Mouse (Mus musculus) heart, postnatal 0 days (tissue): Measurements from ENCODE around the gene Camsap1. TPM values are rescaled to one million over a fixed set of nuclear protein-coding genes. Genes with fewer than 3 reads are reported as not detected.

Experiments
- ATAC-seq: fragments of 200-750 bp; cut with Nextera tagmentation; 2 replicates; pipeline ENCODE4 v1.8.0; 2017; ENCODE audit warnings: low read depth, moderate number of reproducible peaks, moderate library complexity; ENCODE audit not compliant: insufficient read depth
- DNase-seq: peaks from one replicate; pipeline ENCODE4 v3.0.0-alpha.2; 2016; ENCODE audit warnings: low spot score
- H3K27ac ChIP-seq: fragments of 300-500 bp; sonication (generic); 2 replicates; pipeline ENCODE4 v1.5.1; 2014; ENCODE audit warnings: low read depth, mild to moderate bottlenecking
- H3K27me3 ChIP-seq: fragments of 300-500 bp; sonication (generic); 2 replicates; pipeline ENCODE4 v1.6.1; 2014; ENCODE audit warnings: low read length, mixed read lengths; ENCODE audit not compliant: control insufficient read depth, insufficient read depth
- H3K36me3 ChIP-seq: fragments of 300-500 bp; sonication (generic); replicated peaks from 2 replicates; pipeline ENCODE4 v1.6.1; 2014; ENCODE audit warnings: low read length, mixed read lengths; ENCODE audit not compliant: control insufficient read depth, insufficient read depth
- H3K4me1 ChIP-seq: fragments of 300-500 bp; sonication (generic); 2 replicates; pipeline ENCODE4 v1.6.1; 2014; ENCODE audit warnings: antibody characterized with exemption; ENCODE audit not compliant: control insufficient read depth, insufficient read depth
- H3K4me2 ChIP-seq: fragments of 300-500 bp; sonication (generic); 2 replicates; pipeline ENCODE4 v1.6.1; 2014; ENCODE audit warnings: low read depth, mild to moderate bottlenecking, low read length, moderate library complexity
- H3K4me3 ChIP-seq: fragments of 300-500 bp; sonication (generic); 2 replicates; pipeline ENCODE4 v1.5.1; 2014; ENCODE audit warnings: low read depth, low read length
- H3K9ac ChIP-seq: fragments of 300-500 bp; sonication (generic); replicated peaks from 2 replicates; pipeline ENCODE4 v1.6.1; 2014; ENCODE audit warnings: low read depth, low read length, mixed read lengths
- H3K9me3 ChIP-seq: fragments of 300-500 bp; sonication (generic); replicated peaks from 2 replicates; pipeline ENCODE4 v1.6.1; 2016; ENCODE audit warnings: low read length; ENCODE audit not compliant: control insufficient read depth
- CTCF ChIP-seq: IDR thresholded peaks from 2 replicates; pipeline ENCODE4 v1.5.1; 2016; ENCODE audit warnings: antibody characterized with exemption, control low read depth, low read depth
- EP300 ChIP-seq: IDR thresholded peaks from 2 replicates; pipeline ENCODE4 v1.6.1; 2016; ENCODE audit warnings: antibody characterized with exemption, low read depth
- WGBS: fragments of 180-500 bp; shearing (Covaris S2); extraction: QIAGEN DNeasy Blood & Tissue Kit; methylation state at CpG from one replicate; pipeline ENCODE4 v1.1.7; 2014; 5-methylcytosine and 5-hydroxymethylcytosine counted together
- polyA plus RNA-seq: library from polyadenylated mRNA; unstranded; fragments of >200 nt; fragmentation: Nextera tagmentation; extraction: Ambion mirVana; gene quantifications from 2 replicates; pipeline ENCODE4 v1.2.1, GENCODE M21; 2015
- total RNA-seq: library from RNA; depleted of rRNA; stranded (reverse); fragments of >200 nt; gene quantifications from 2 replicates; pipeline ENCODE4 v1.2.3, GENCODE M21; 2014; ENCODE audit warnings: low replicate concordance; rRNA removed

Camsap1 gene
- total and polyA plus RNA-seq, 2 experiments from 2014 or later: 5.7 to 8.9 TPM

- DNase-seq: no peak
- TF ChIP-seq EP300 (no peak), CTCF (no peak)
- peaks cover 34% of the 10 kb centered on the region for H3K27me3 ChIP-seq
- H3K4me1 ChIP-seq: no peaks in the 10 kb centered on the region
- ATAC-seq: no peak
- WGBS: 40% methylated on average over 1 of the region's 1 CpGs
- no peaks in the 10 kb centered on the region for H3K9me3 ChIP-seq
- no peak overlapping the region for H3K4me3 ChIP-seq
- no peaks in the 10 kb centered on the region for H3K36me3 ChIP-seq
- no peak overlapping the region for H3K4me2 ChIP-seq
- H3K27ac ChIP-seq: no peak overlapping the region
- H3K9ac ChIP-seq: no peak overlapping the region
Observed at GRCm38 (mm10) chr2:25882276-25882675, 100.8 kb downstream of the Camsap1 start.

DNA sequence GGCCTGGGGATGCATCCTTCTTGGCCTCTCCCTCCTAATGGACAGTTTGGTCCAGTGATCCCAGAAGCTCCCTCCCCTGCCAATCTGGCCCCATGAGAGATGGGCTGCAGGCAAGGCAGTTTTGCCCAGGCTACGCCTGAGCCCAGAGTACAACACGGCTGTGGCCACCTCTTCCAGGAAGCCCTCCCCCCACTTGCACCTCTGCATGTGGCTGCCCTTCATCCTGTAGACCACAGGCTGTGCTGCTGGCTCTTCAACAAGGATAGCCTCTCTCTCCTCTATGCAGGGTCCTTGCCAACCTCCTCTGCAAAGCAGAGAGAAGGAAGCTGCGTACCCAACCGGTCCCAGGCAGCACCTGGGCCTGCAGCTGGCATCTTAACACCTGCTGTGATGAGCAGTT lies 104.0 kb downstream of the Camsap1 start:
- ATAC-seq: no peak
- H3K27me3 ChIP-seq: peaks cover 50% of the 10 kb centered on the region
- 57% methylated on average over 4 of the region's 4 CpGs for WGBS

GRCm38 (mm10) chr2:25878516-25878915 lies 104.6 kb downstream of the Camsap1 start:
- ATAC-seq (no peak), DNase-seq (no peak)
- no peaks in the 10 kb centered on the region for H3K36me3 ChIP-seq
- H3K27ac ChIP-seq: no peak overlapping the region
- no peak overlapping the region for H3K4me3 ChIP-seq
- peaks cover 50% of the 10 kb centered on the region for H3K27me3 ChIP-seq
- no peaks in the 10 kb centered on the region for H3K4me1 ChIP-seq
- no peak overlapping the region for H3K9ac ChIP-seq
- no peak overlapping the region for H3K4me2 ChIP-seq
- WGBS: 79% methylated on average over 2 of the region's 2 CpGs
- TF ChIP-seq EP300 (no peak), CTCF (no peak)
- peaks cover 7% of the 10 kb centered on the region; the same call in 1 of the 2 replicates for H3K9me3 ChIP-seq

More for the DNA sequence above, 104.0 kb downstream of the Camsap1 start:
- Histone ChIP-seq H3K27ac (no peak overlapping the region), H3K4me3 (no peak overlapping the region), H3K36me3 (no peaks in the 10 kb centered on the region), H3K4me2 (no peak overlapping the region), H3K9ac (no peak overlapping the region), H3K9me3 (peaks cover 7% of the 10 kb centered on the region; the same call in 1 of the 2 replicates), H3K4me1 (no peaks in the 10 kb centered on the region)
- TF ChIP-seq CTCF: no peak
- TF ChIP-seq EP300: no peak
- DNase-seq: no peak

DNA sequence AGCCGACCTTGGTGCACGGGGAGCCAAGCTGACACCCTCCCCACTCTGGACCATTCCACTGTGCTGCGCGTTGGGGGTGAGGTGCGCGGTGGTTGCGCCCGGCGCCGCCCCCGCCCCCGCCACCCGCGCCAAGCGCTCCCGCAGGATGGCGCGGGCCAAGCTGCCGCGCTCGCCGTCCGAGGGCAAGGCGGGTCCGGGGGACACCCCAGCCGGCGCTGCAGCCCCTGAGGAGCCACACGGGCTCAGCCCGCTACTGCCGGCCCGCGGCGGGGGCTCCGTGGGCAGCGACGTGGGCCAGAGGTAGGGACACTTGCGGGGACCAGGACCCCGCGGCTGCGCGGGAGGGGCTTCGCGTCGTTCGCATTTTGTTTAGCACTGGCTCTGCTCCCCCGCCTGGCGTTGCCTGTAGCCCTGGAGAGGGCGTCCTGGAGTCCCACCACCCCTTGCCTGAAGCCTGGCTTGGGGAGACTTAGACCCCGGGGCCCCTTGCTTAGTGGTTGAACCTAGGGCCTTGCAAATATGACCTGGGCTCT lies 105.3 kb downstream of the Camsap1 start:
- H3K9me3 ChIP-seq: peaks cover 7% of the 10 kb centered on the region; the same call in 1 of the 2 replicates
- ATAC-seq (no peak), DNase-seq (no peak)
- WGBS: 5% methylated on average over 47 of the region's 49 CpGs
- no peaks in the 10 kb centered on the region for H3K36me3 ChIP-seq
- no peak overlapping the region for H3K9ac ChIP-seq
- peak overlapping the region; percentile 22 for H3K4me3 ChIP-seq
- TF ChIP-seq CTCF (no peak), EP300 (no peak)
- H3K27me3 ChIP-seq: peaks cover 50% of the 10 kb centered on the region
- H3K27ac ChIP-seq: no peak overlapping the region
- peak overlapping the region; percentile 19; the same call in 1 of the 2 replicates for H3K4me2 ChIP-seq
- no peaks in the 10 kb centered on the region for H3K4me1 ChIP-seq

DNA sequence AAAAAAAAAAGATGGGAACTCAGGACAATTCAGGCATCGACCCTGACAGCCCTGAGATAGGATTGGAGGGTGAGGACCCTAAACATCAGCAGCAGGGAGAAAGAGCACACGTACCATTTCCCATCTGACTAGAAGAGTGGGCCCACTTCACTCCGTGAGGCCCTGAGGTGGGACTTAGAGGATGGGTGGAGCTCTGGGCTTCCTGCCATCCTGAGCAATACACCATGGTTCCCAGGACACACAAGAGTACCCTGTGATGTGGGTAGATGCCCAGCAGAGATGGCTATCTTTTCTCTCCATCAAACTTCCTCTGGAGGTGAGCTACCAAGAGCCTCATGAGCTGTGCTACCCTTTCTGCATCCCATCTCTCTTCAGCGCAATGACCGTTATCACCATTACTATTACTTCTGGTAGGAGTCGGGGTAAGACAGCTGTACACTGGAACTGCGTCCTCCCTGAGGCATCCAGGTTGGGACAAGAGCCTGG lies 105.8 kb downstream of the Camsap1 start:
- no peaks in the 10 kb centered on the region for H3K4me1 ChIP-seq
- WGBS: 30% methylated on average over 7 of the region's 7 CpGs
- ATAC-seq: no peak
- TF ChIP-seq CTCF (no peak), EP300 (no peak)
- H3K27me3 ChIP-seq: peaks cover 50% of the 10 kb centered on the region
- peaks cover 7% of the 10 kb centered on the region; the same call in 1 of the 2 replicates for H3K9me3 ChIP-seq
- H3K4me2 ChIP-seq: peak overlapping the region; percentile 19; the same call in 1 of the 2 replicates
- H3K27ac ChIP-seq: no peak overlapping the region
- DNase-seq: no peak
- no peaks in the 10 kb centered on the region for H3K36me3 ChIP-seq
- H3K4me3 ChIP-seq: peak overlapping the region; percentile 22; the same call in 1 of the 2 replicates
- no peak overlapping the region for H3K9ac ChIP-seq

Other genes with a start within 250 kb of the Camsap1 start
- gene Obp2b, start 246.3 kb downstream of the Camsap1 start, total RNA-seq: not detected in 2 replicates
- gene Obp2b, start 246.3 kb downstream of the Camsap1 start, polyA plus RNA-seq: not detected in 2 replicates
- gene Lcn3, start 217.7 kb downstream of the Camsap1 start, total RNA-seq: not detected in 2 replicates
- not detected in 2 replicates for gene Lcn3, start 217.7 kb downstream of the Camsap1 start, polyA plus RNA-seq
- gene Lcn11, start 206.3 kb downstream of the Camsap1 start, total RNA-seq: not detected in 2 replicates
- gene Lcn11, start 206.3 kb downstream of the Camsap1 start, polyA plus RNA-seq: not detected in 2 replicates
- not detected in 2 replicates for gene Gm13539, start 201.0 kb downstream of the Camsap1 start, total RNA-seq
- gene Gm13539, start 201.0 kb downstream of the Camsap1 start, polyA plus RNA-seq: not detected in 2 replicates
- gene Glt6d1, start 167.4 kb downstream of the Camsap1 start, total RNA-seq: not detected in 2 replicates
- not detected in 2 replicates for gene Glt6d1, start 167.4 kb downstream of the Camsap1 start, polyA plus RNA-seq
- gene Lcn9, start 160.1 kb downstream of the Camsap1 start, total RNA-seq: not detected in 2 replicates
- gene Lcn9, start 160.1 kb downstream of the Camsap1 start, polyA plus RNA-seq: not detected in 2 replicates
- gene Sohlh1, start 136.0 kb downstream of the Camsap1 start, total RNA-seq: not detected in 2 replicates
- gene Sohlh1, start 136.0 kb downstream of the Camsap1 start, polyA plus RNA-seq: not detected in 2 replicates
- gene Kcnt1, start 119.5 kb downstream of the Camsap1 start, total RNA-seq: 1.0 TPM in 1 of 2 replicates, not detected in the other
- gene Kcnt1, start 119.5 kb downstream of the Camsap1 start, polyA plus RNA-seq: 0.10 and 0.27 TPM in 2 replicates
- 99.4 and 120 TPM in 2 replicates for gene Ubac1, start 38.5 kb upstream of the Camsap1 start, total RNA-seq
- 119 and 120 TPM in 2 replicates for gene Ubac1, start 38.5 kb upstream of the Camsap1 start, polyA plus RNA-seq
- gene Nacc2, start 139.9 kb upstream of the Camsap1 start, total RNA-seq: 6.8 and 20.6 TPM in 2 replicates
- 5.4 and 6.9 TPM in 2 replicates for gene Nacc2, start 139.9 kb upstream of the Camsap1 start, polyA plus RNA-seq
- gene Lhx3, start 225.0 kb upstream of the Camsap1 start, total RNA-seq: not detected in 2 replicates
- not detected in 2 replicates for gene Lhx3, start 225.0 kb upstream of the Camsap1 start, polyA plus RNA-seq